ENCODE assay signal across 20 mouse cellular contexts in the genomic region with DNA sequence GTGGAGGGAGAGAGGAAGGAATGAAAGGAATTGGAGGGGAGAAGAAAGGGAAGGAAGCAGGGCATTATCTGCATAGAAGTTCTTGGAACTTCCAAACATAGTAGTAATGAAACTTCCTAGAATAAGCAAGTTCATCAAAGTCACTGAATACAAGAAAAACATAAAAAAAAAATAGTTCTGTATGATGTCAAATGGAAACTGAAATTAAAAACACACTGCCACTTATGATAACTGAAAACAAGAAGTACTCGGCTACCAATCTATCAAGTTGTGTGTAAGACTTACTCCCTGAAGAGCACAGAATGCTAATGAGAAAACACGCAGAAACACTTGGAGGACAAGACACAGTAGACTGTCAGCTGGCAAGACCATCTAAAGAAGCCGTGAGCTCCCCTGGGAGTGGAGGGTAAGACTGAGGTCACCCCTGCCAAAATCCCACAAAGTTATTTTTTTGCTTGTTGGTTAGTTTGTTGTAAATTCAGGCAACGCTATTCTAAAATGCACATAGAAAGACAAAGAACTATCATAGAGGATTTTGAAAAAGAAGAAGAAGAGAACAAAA.
"Had no signal": no experiment of that assay in that cellular context is flagged by ENCODE, and none has a peak within 500 bp of the region (broad histone marks: within the 10 kb centered on the region; RNA-seq: fewer than 3 reads in every experiment).

No protein-coding gene starts in this region.

- ATAC-seq: midbrain, embryonic 16.5 days had no signal

- H3K36me3 ChIP-seq: midbrain, embryonic 10.5 days; midbrain, embryonic 12.5 days; neural tube, embryonic 13.5 days; neural tube, embryonic 15.5 days; stomach, embryonic 15.5 days had no signal

- H3K27me3 ChIP-seq: midbrain, embryonic 12.5 days; neural tube, embryonic 13.5 days; neural tube, embryonic 15.5 days; stomach, embryonic 15.5 days had no signal

- H3K9ac ChIP-seq: lung, embryonic 14.5 days; midbrain, embryonic 12.5 days; neural tube, embryonic 13.5 days; neural tube, embryonic 15.5 days; stomach, embryonic 15.5 days had no signal

- H3K4me1 ChIP-seq: stomach, embryonic 15.5 days had no signal

- H3K9me3 ChIP-seq: midbrain, embryonic 10.5 days; neural tube, embryonic 13.5 days; neural tube, embryonic 15.5 days; stomach, embryonic 15.5 days had no signal

- H3K4me2 ChIP-seq: lung, embryonic 14.5 days; midbrain, embryonic 12.5 days; neural tube, embryonic 13.5 days; neural tube, embryonic 15.5 days; stomach, embryonic 15.5 days had no signal

- H3K27ac ChIP-seq: midbrain, embryonic 10.5 days; midbrain, embryonic 12.5 days; neural tube, embryonic 13.5 days; neural tube, embryonic 15.5 days; stomach, embryonic 15.5 days; stomach, postnatal 0 days had no signal

- H3K4me3 ChIP-seq: midbrain, embryonic 10.5 days; midbrain, embryonic 12.5 days; myocyte; neural tube, embryonic 13.5 days; neural tube, embryonic 15.5 days; stomach, embryonic 15.5 days had no signal

- DNase-seq: lung, adult 18-20 months; lung, embryonic 14.5 days; lung, postnatal 10 days; lung, postnatal 4 days; midbrain, embryonic 14.5 days; retina, postnatal 1 day; right cerebral cortex, adult 18-20 months; right cerebral cortex, postnatal 25 days; right cerebral cortex, postnatal 4 days; thymus, adult 2 months; thymus, postnatal 25 days; thymus, postnatal 4 days had no signal
